Mouse (Mus musculus) cerebellum, adult 9-11 months (tissue): ENCODE results near the gene Tbc1d8.

ENCODE experiments used
- DNase-seq: peaks from one replicate; pipeline ENCODE4 v3.0.0; 2022

The Tbc1d8 gene

GRCm38 (mm10) chr1:39477064-39477463 lies 1.5 kb downstream of the Tbc1d8 start:
- DNase-seq = peak; percentile 31

GRCm38 (mm10) chr1:39476341-39476740 lies 2.2 kb downstream of the Tbc1d8 start:
- no peak for DNase-seq

DNA sequence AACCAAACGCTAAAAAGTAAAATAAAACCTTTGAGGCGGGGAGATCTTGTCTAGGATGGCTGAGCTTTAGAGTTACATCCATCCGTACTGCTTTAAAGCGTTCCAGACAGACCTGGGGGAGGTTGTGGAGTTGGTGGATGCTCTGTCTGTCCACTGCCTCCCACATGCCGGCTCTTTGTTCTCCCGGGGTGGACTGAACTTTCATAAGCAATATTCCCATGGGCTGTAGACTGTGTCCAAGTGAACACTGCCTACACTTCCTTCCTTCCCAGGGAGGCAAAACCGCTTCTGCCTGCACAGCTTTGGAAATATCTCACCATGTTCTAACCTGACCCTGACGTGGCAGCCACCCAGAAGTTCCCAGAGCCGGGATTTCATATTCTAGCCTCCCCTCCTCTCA lies 4.0 kb downstream of the Tbc1d8 start:
- no peak for DNase-seq

- DNase-seq = no peak
These were observed 7.2 kb downstream of the Tbc1d8 start for GRCm38 (mm10) chr1:39471298-39471902.

GRCm38 (mm10) chr1:39468982-39469381 lies 9.6 kb downstream of the Tbc1d8 start:
- DNase-seq = no peak

DNA sequence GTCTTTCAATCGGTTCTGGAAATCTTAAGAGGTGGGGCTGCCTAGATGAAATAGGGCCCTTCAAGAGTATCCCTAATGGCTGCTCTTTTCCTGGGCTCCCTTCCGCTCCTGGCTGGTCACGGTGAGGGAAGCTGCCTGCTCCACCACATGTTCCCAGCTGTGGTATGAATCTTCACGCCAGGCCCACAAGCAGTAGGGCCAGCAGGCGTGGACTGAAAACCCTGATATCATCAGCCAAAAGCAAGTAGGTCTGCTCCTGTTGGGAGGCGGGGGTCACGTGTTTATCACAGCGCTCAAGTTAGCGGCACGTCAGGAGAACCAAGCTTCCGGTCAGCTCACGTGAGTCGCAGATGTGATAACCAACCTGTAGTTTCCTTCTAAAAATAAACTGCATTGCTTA lies 12.0 kb downstream of the Tbc1d8 start:
- no peak for DNase-seq

DNA sequence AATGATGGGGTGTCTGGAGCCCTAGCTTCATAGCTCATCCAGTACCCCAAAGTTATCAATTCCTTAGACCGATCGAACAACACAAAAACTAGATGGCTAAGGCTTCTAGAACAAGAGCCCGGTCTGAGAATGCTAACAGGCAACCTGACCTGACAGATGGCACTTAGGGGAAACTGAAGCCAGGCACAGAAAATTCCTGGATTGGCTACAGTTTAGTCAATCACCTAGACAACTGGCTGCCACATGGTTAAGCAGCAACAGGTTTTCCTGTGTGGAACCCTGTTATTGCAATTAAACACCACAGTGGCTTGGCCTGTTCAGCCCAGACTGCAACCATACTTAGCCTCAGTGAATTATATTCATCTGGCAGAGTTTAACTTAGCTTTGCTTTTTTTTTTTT lies 13.8 kb downstream of the Tbc1d8 start:
- peak; percentile 71 for DNase-seq

GRCm38 (mm10) chr1:39462937-39463444 lies 15.6 kb downstream of the Tbc1d8 start:
- DNase-seq = no peak

DNA sequence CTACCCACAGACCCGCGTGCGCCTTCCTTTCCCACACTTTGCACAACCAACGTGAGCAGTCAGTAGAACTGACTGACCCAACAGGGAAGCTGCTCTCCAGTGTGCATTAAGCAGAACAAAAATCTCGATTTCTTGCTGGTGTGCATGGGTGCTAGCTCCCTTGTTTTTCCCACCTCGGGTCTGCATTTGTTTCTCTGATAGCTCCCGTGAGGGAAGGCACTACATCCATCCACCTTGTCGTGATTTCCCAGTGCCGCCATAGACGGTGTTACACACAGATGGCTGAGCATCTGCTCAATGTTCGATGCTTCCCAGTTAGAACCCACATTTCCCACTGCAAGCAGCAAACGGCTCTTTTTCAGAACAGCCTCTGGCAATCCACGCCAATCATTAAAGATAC lies 16.5 kb downstream of the Tbc1d8 start:
- DNase-seq = peak; percentile 35

DNA sequence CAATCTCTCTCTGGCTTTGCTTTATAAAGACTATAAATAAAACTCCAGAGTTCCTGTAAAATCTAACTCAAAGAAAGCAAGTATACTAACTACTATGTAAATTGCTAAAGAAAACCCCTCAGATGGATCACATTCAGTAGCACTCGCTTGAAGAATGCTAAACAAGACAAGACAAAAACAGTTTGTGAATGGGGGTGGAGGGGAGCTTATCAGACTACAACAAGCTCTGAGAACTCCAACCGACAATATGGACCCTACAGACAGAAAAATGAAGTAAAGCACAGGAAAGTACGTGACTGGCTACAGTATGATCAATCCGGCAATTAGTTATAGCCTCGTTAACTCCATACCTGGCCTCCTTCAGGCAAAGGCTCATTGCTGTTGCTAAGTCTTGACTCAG lies 18.1 kb downstream of the Tbc1d8 start:
- no peak for DNase-seq

DNA sequence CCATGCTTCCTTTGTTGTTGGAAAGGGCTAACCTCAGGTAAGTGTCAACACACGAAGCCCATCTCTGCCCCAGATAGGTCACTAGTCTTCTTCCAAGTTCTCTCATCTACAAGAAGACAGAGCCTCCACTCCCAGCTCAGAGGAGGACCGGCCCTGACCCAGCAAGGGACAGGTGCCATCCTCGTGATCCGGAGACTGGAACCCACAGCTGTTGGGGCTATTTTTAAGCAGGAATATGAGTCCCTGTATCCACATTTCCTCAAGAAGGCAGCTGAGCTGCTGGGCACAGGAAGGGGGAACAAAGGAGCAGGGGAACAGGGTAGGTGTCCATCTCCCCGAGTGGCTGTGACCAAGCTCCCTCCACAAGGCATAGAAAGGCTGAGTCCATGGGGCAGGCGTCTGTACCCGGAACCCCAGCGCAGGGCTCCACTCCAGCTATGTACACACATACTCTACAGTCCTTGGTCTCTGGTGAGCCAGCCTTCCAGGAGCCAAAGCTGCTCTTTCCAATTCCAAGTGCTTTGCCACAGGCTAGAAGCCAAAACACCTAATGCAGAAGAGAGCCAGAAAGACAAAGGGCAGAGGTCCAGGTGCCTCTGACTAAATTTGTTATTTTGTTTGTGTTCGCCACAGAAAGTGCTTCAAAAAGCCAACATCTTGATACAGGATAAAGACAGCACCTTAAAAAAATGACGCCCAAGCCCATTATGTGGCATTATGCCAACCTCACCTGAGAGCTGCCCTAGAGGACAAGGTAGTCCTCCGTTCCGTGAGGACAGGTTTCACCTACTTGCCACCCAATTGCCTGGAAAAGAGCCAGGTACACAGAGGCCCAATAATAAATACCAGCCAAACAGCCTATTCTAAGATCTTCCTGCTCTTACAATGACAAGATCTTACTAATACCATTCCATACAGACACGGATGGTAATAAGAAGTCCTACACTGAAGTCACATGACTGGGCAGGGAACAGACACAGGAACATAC lies 20.4 kb downstream of the Tbc1d8 start:
- DNase-seq = peak; percentile 88

DNA sequence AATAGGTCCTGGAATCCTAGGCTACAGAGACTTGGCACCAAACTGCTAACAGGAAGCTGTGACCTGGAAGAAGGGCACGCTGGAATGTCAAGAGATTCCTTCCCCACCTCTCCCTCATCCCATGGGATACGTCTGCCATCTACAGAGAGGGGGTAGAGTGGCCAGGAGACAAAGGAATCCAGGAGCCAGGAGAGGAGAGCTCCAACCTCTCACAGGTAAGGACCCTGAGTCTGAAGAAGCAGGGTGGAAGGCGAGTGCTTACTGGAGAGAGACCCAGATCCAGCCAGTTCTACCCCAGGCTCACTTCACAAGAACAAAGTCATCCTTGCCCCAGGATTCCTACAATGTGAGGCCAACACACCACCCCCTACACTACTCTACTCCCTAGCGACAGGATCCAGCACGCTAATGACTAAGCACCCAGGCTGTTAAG lies 22.1 kb downstream of the Tbc1d8 start:
- peak; percentile 31 for DNase-seq

GRCm38 (mm10) chr1:39455350-39456023 lies 23.1 kb downstream of the Tbc1d8 start:
- DNase-seq = peak; percentile 30

DNA sequence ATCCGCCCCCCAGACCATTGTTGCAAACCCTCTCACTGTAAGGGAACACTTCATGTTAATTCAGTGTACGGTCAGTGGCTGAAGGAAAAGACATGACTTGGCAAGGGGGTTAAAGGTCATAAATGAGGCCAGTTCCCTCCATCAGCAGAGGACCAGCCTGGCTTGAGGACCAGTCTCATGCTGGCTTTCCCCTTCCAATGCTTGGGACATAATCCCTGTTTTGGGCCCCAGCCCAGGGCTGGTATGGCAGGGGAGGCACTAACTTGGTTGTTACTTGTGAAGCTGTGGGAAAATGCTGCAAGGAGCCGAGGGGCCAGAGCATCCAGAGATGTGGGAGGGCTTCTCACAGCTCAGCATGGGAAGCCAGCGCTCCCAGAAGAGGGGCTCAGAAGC lies 23.8 kb downstream of the Tbc1d8 start:
- peak; percentile 71 for DNase-seq

- no peak for DNase-seq
These were observed 24.3 kb downstream of the Tbc1d8 start for GRCm38 (mm10) chr1:39454108-39454782.

- DNase-seq = no peak
These were observed 26.4 kb downstream of the Tbc1d8 start for GRCm38 (mm10) chr1:39452203-39452602.

GRCm38 (mm10) chr1:39450069-39450728 lies 28.4 kb downstream of the Tbc1d8 start:
- no peak for DNase-seq

GRCm38 (mm10) chr1:39449251-39449790 lies 29.2 kb downstream of the Tbc1d8 start:
- no peak for DNase-seq

- DNase-seq = peak; percentile 71
These were observed 29.7 kb downstream of the Tbc1d8 start for GRCm38 (mm10) chr1:39448819-39449218.

- DNase-seq = no peak
These were observed 30.3 kb downstream of the Tbc1d8 start for GRCm38 (mm10) chr1:39448238-39448637.

- DNase-seq = peak; percentile 91
These were observed 32.4 kb downstream of the Tbc1d8 start for GRCm38 (mm10) chr1:39446178-39446577.
